Mouse (Mus musculus) neural tube, embryonic 14.5 days (tissue): ENCODE data around the gene Klhl7. TPM values are rescaled to one million over a fixed set of nuclear protein-coding genes. Genes with fewer than 3 reads are reported as not detected.

Experiments
- ATAC-seq: fragments of 200-750 bp; cut with Nextera tagmentation; 2 replicates; pipeline ENCODE4 v1.8.0; 2017; ENCODE audit warnings: low read depth, mild to moderate bottlenecking, moderate TSS enrichment, moderate library complexity
- H3K27ac ChIP-seq: fragments of 300-500 bp; sonication (generic); 2 replicates; pipeline ENCODE4 v1.5.1; 2014; ENCODE audit warnings: low read depth, mild to moderate bottlenecking, control low read depth, low read length, moderate library complexity, mixed read lengths
- H3K27me3 ChIP-seq: fragments of 300-500 bp; sonication (generic); 2 replicates; pipeline ENCODE4 v1.6.1; 2014; ENCODE audit warnings: low read length; ENCODE audit not compliant: control insufficient read depth, insufficient read depth
- H3K36me3 ChIP-seq: fragments of 300-500 bp; sonication (generic); 2 replicates; pipeline ENCODE4 v1.6.1; 2014; ENCODE audit warnings: low read length, mixed read lengths; ENCODE audit not compliant: control insufficient read depth, insufficient read depth
- H3K4me1 ChIP-seq: fragments of 300-500 bp; sonication (generic); 2 replicates; pipeline ENCODE4 v1.6.1; 2014; ENCODE audit warnings: low read length; ENCODE audit not compliant: control insufficient read depth, insufficient read depth
- H3K4me2 ChIP-seq: fragments of 300-500 bp; sonication (generic); 2 replicates; pipeline ENCODE4 v1.6.1; 2014; ENCODE audit warnings: mild to moderate bottlenecking, low read depth, low read length, control low read depth
- H3K4me3 ChIP-seq: fragments of 300-500 bp; sonication (generic); 2 replicates; pipeline ENCODE4 v1.5.1; 2014; ENCODE audit warnings: low read depth, low read length, control low read depth, mixed read lengths
- H3K9ac ChIP-seq: fragments of 300-500 bp; sonication (generic); replicated peaks from 2 replicates; pipeline ENCODE4 v1.6.1; 2014; ENCODE audit warnings: low read depth, mild to moderate bottlenecking, control low read depth, low read length, mixed read lengths
- H3K9me3 ChIP-seq: fragments of 300-500 bp; sonication (generic); 2 replicates; pipeline ENCODE4 v1.6.1; 2016; ENCODE audit warnings: low read length; ENCODE audit not compliant: control insufficient read depth
- WGBS: fragments of 180-500 bp; shearing (Covaris S2); extraction: QIAGEN DNeasy Blood & Tissue Kit; methylation state at CpG from one replicate; pipeline ENCODE4 v1.1.7; 2014; 5-methylcytosine and 5-hydroxymethylcytosine counted together
- polyA plus RNA-seq: library from polyadenylated mRNA; unstranded; fragments of >200 nt; fragmentation: Nextera tagmentation; extraction: Ambion mirVana; gene quantifications from 2 replicates; pipeline ENCODE4 v1.2.1, GENCODE M21; 2014

Klhl7 gene
- 156 and 162 TPM in 2 replicates for polyA plus RNA-seq

GRCm38 (mm10) chr5:24100106-24100809 lies at the start of gene Klhl7:
Gene Klhl7, plus strand, starts transcription at chr5:24100605.
- Histone ChIP-seq H3K4me2 (peak within 1 kb of the TSS; percentile 61), H3K36me3 (no peaks in the 10 kb centered on the region), H3K27me3 (no peaks in the 10 kb centered on the region), H3K4me1 (peaks cover 25% of the 10 kb centered on the region), H3K9ac (peak within 1 kb of the TSS; percentile 95), H3K27ac (peak within 1 kb of the TSS; percentile 97), H3K4me3 (peak within 1 kb of the TSS; percentile 81), H3K9me3 (no peaks in the 10 kb centered on the region)
- 2% methylated on average over 45 of the region's 47 CpGs for WGBS
- peak; percentile 96 for ATAC-seq

GRCm38 (mm10) chr5:24051755-24052675 lies 48.4 kb upstream of the Klhl7 start:
- Histone ChIP-seq H3K9me3 (no peaks in the 10 kb centered on the region), H3K27me3 (no peaks in the 10 kb centered on the region), H3K9ac (no peak overlapping the region), H3K27ac (no peak overlapping the region), H3K4me2 (no peak overlapping the region), H3K4me1 (no peaks in the 10 kb centered on the region), H3K36me3 (no peaks in the 10 kb centered on the region), H3K4me3 (no peak overlapping the region)
- ATAC-seq, result no peak
- whole genome bisulfite sequencing, result 67% methylated on average over 16 of the region's 16 CpGs

GRCm38 (mm10) chr5:24053245-24054190 lies 46.9 kb upstream of the Klhl7 start:
- Histone ChIP-seq H3K27me3 (no peaks in the 10 kb centered on the region), H3K4me2 (no peak overlapping the region), H3K9me3 (no peaks in the 10 kb centered on the region), H3K36me3 (no peaks in the 10 kb centered on the region), H3K9ac (no peak overlapping the region), H3K4me1 (no peaks in the 10 kb centered on the region), H3K4me3 (no peak overlapping the region), H3K27ac (no peak overlapping the region)
- no peak for ATAC-seq
- 63% methylated on average over 9 of the region's 9 CpGs for WGBS

GRCm38 (mm10) chr5:24054382-24054781 lies 46.0 kb upstream of the Klhl7 start:
- no peak for ATAC-seq
- H3K27ac ChIP-seq, result no peak overlapping the region
- H3K9me3 ChIP-seq, result no peaks in the 10 kb centered on the region
- H3K9ac ChIP-seq, result no peak overlapping the region
- H3K27me3 ChIP-seq, result no peaks in the 10 kb centered on the region
- no peaks in the 10 kb centered on the region for H3K4me1 ChIP-seq
- H3K4me2 ChIP-seq, result no peak overlapping the region
- WGBS, result 90% methylated on average over 3 of the region's 3 CpGs
- H3K4me3 ChIP-seq, result no peak overlapping the region
- H3K36me3 ChIP-seq, result no peaks in the 10 kb centered on the region

- no peaks in the 10 kb centered on the region for H3K4me1 ChIP-seq
- no peaks in the 10 kb centered on the region for H3K36me3 ChIP-seq
- no peaks in the 10 kb centered on the region for H3K9me3 ChIP-seq
- no peaks in the 10 kb centered on the region for H3K27me3 ChIP-seq
- no peak overlapping the region for H3K4me3 ChIP-seq
- no peak overlapping the region for H3K4me2 ChIP-seq
- H3K9ac ChIP-seq, result no peak overlapping the region
- H3K27ac ChIP-seq, result no peak overlapping the region
- ATAC-seq, result no peak
- 93% methylated on average over 2 of the region's 2 CpGs for WGBS
These were observed 43.5 kb upstream of the Klhl7 start for GRCm38 (mm10) chr5:24056865-24057264.

- H3K27me3 ChIP-seq, result no peaks in the 10 kb centered on the region
- WGBS, result 74% methylated on average over 3 of the region's 3 CpGs
These were observed 42.8 kb upstream of the Klhl7 start for GRCm38 (mm10) chr5:24057592-24057991.

GRCm38 (mm10) chr5:24060949-24061348 lies 39.5 kb upstream of the Klhl7 start:
- 50% methylated on average over 3 of the region's 3 CpGs for WGBS
- H3K4me3 ChIP-seq, result no peak overlapping the region
- no peak overlapping the region for H3K9ac ChIP-seq
- H3K9me3 ChIP-seq, result no peaks in the 10 kb centered on the region
- ATAC-seq, result no peak
- no peaks in the 10 kb centered on the region for H3K4me1 ChIP-seq
- H3K27me3 ChIP-seq, result no peaks in the 10 kb centered on the region
- no peak overlapping the region for H3K27ac ChIP-seq
- no peaks in the 10 kb centered on the region for H3K36me3 ChIP-seq
- H3K4me2 ChIP-seq, result no peak overlapping the region

More at GRCm38 (mm10) chr5:24057592-24057991, 42.8 kb upstream of the Klhl7 start:
- Histone ChIP-seq H3K36me3 (no peaks in the 10 kb centered on the region), H3K4me2 (no peak overlapping the region), H3K4me3 (no peak overlapping the region), H3K27ac (no peak overlapping the region), H3K9ac (no peak overlapping the region), H3K4me1 (no peaks in the 10 kb centered on the region), H3K9me3 (no peaks in the 10 kb centered on the region)
- no peak for ATAC-seq

GRCm38 (mm10) chr5:24063034-24063433 lies 37.4 kb upstream of the Klhl7 start:
- Histone ChIP-seq H3K27me3 (no peaks in the 10 kb centered on the region), H3K4me2 (no peak overlapping the region), H3K9ac (no peak overlapping the region), H3K36me3 (no peaks in the 10 kb centered on the region), H3K27ac (no peak overlapping the region), H3K4me3 (no peak overlapping the region), H3K9me3 (no peaks in the 10 kb centered on the region), H3K4me1 (no peaks in the 10 kb centered on the region)
- 91% methylated on average over 6 of the region's 6 CpGs for WGBS
- ATAC-seq, result no peak
